Mouse (Mus musculus) T-cell, adult 2 months (primary cell): ENCODE data around the gene Rex1bd.

Source experiments
- DNase-seq: peaks from one replicate; pipeline ENCODE4 v3.0.0; 2022; ENCODE audit warnings: low spot score

The Rex1bd gene

DNA sequence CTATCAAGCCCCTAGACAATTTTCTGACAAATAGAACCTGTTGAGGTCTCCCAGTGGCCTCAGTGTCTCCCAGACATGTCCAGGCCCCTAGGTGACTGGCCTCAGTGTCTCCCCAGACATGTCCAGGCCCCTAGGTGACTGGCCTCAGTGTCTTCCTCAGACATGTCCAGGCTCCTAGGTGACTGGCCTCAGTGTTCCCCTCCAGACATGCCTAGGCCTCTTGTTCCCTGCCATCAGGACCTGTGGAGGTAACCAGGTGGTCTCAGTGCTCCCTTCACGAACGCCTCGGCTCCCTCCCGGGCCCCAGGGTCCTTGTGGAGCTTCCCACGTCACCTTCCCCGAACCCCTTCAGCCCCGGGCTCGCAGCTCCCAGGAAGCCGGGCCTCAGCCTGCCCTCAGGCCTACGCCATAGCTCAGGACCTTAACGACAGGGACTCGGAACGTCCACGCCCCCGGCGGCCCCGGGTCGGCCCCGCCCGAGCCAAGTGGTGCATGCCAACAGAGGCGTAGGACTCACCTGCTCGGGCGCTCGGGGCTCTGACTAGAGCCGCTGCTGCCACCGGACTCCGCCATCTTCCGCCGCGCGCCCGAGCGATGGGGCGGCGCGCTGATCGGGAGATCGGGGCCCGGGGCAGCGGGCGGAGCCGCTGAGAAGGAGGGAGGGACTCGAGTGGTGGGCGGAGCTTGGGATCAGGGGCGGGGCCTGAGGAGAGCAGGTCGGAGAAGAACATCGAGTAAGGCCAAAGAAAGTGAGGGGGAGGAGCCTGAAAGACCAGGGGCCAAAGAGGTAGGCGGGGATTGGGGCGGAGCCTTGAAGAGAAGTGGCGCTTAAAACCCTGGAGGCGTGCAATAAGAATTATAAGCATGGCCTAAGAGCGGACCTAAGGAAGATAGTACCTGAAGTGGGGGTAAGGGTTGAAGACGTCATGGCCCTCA, 30.0 kb downstream of the Rex1bd start, which contains the start of gene Klhl26:
Klhl26 (minus strand) TSS at position 636 of the 936 bp plus-strand sequence.
- DNase-seq, result peak; percentile 91

GRCm38 (mm10) chr8:70471856-70472255, 34.7 kb downstream of the Rex1bd start:
- no peak for DNase-seq

GRCm38 (mm10) chr8:70469938-70470337, 36.6 kb downstream of the Rex1bd start:
- no peak for DNase-seq

DNA sequence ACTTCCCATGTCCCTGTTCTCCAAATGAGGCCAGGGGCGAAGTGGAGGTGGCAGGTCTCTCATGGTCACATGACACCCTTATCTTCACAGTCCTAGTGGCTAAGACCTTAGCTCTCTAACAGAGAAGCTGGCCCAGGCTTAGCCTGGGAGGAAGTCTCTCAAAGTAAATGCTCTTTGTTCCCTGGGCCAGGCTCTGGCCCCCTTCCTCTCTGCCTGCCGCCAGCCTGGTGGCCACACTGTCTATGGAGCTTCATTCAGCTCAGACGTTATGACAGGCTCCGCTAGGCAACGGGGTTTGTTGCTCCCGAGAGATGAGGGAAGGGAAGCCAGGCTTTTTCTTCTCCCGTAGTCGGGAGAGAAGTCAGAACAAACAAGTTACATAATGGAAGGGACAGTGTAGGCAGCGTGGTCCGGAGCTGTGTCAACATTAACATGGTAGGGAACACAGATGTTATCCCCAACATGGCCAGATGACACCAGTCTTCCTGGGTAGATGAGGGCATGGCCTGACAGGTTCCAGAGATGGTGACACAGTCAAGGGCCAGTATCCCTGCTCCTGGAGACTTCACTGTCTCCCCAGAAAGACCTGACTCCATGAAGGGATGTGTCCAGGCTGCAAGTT, 37.1 kb downstream of the Rex1bd start:
- DNase-seq, result no peak

DNA sequence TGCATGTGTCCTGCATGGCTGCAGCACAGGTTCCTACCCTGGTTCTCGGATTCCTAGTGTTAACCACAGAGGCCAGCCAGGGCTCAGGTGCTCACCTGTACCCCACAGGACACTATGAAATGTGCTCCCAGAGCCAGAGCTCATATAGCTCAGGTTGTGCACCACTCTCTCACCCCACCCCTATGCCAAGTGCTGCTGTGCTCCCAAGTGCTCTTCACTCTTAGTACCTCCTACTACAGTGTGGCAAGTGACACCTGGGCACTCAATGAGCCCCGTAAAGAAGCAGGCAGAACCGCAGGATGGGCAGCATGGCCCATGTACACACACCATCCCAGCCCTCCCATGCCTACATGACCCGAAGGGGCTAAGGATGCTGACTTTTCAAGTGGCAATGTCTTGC, 37.8 kb downstream of the Rex1bd start:
- no peak for DNase-seq

DNA sequence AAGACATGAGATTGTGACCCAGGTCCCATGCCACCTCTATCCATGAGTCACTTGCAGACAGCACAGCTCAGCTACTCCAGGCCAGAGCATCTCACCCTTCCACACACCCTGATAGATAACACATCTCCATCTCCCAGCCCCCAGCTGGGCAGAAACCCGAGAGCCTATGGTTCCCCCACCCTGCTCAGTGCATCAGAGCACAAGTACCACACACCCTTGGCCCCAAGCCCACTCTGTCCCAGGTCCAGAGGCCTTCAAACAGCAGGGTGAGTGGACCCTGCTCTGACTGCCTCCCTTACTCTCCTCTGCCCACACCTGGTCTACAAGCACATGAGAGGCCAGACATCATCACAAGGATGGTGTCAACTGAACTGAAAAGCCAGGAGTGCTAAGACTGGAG, 38.6 kb downstream of the Rex1bd start:
- no peak for DNase-seq

GRCm38 (mm10) chr8:70467229-70467725, 39.3 kb downstream of the Rex1bd start:
- DNase-seq, result no peak

DNA sequence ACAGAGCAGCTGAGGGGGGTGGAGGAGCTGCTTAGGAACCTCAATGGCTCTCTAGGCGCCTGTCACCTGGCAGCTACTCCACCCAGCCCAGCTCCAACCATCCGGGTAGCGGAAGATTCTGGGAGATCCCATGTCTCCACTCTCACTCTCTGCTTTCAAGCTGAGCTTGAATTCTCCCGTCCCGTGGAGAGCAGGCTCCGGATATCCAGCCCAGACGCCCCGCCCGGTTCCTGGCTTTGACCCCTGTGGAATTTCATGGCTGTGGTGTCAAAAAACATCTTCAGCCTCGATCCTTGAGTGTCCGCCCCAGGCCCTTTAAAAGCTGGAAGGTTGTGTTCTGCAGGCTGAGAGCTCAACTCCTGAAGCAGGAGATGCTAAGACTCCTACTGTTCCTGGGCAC, 39.8 kb downstream of the Rex1bd start:
- no peak for DNase-seq

GRCm38 (mm10) chr8:70466305-70466704, 40.2 kb downstream of the Rex1bd start:
- DNase-seq, result no peak

- no peak for DNase-seq
Measured at GRCm38 (mm10) chr8:70465701-70466100, 40.9 kb downstream of the Rex1bd start.

DNA sequence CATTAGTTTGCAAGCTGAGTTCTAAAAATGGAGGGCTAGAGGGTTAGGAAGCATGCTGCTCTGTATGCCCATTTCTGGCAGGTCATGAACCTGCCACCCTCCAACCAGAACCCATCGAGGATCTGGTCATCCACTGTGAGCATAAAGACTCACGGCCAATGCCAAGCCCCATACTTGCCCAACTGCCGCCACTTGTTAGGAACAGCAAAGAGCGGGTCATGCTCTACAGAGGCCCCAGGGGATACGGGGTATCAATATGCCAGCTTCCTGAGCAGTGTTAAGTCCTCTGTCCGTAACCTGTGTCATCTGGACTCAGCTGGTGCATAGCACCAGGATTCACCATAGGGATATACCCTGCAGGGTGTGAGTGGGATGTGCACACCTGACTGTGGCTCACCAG, 42.4 kb downstream of the Rex1bd start:
- DNase-seq, result no peak

GRCm38 (mm10) chr8:70463306-70463705, 43.2 kb downstream of the Rex1bd start:
- DNase-seq, result no peak

- no peak for DNase-seq
Measured at GRCm38 (mm10) chr8:70462516-70462813, 44.1 kb downstream of the Rex1bd start.

DNA sequence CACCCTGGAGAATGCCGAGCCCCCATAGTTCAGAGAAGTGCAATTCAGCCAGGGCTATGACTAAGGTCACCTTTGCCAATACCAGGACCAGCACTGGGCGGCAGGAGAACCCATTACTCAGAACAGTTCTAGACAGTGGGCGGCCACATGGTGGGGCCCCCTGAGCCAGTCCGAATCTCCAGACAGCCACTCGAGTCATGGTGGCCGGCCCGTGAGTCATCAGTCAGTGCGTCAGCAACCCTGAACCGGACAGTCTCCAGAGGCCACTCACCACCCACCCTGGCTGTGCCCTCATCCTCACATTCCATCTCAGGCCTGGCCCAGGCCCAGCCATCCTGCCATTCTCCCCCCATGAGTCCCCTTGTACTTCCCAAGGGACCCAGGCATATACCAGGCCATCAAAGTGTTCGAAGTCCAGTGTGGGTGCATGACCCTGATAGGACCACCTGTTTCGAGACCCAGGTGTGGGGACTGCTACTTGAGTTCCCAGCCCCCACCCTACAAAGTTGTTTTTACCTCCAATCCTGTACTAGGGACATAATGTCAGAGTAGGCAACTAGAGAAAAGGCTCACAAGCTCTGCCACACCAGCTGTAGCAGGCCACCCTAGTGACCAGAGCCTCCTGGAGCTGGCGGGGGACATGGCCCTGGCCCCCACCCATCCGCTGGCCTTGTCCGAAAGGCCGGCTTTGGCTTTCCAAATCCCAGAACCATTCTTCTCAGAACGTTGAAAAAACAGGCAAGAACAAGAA, 44.6 kb downstream of the Rex1bd start:
- no peak for DNase-seq

DNA sequence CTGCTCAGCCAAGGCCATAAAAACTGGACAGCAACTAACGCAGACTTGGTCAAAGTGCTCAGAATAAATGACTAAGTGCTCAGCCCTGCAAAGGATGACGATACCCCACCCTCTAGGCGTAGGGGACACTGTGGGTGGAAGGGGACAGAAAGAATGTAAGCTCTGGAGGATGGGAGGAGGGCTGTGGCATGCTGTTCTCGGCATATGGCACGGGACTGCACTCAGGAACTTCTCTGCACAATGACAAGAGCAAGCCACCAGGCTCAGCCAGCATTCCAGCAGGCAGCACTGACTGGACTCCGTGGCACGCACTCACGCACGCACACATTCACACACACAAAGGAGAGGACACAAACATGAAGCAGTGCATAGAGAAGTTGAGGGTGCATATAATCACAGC, 45.9 kb downstream of the Rex1bd start:
- no peak for DNase-seq

- no peak for DNase-seq
Measured at GRCm38 (mm10) chr8:70460199-70460598, 46.4 kb downstream of the Rex1bd start.

GRCm38 (mm10) chr8:70459636-70460035, 46.9 kb downstream of the Rex1bd start:
- DNase-seq, result no peak

DNA sequence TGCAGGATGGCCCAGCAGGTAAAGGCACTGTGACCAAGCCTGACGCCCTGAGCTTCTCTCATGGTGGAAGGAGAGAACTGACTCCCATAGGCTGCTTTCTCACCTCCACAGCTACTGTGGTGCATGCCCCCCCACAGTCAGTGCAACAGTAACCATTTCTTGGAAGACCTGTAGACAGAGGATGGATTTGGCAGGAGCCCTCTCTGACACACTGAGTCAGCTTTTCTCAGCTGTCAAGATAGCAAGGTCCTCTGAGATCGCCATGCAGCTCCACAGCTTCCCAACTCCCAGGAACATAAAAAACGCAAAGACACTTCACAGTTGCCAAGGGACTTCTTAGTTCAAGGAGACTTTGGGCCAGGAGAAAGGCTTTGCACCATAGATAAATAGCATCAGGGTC, 48.1 kb downstream of the Rex1bd start:
- no peak for DNase-seq

DNA sequence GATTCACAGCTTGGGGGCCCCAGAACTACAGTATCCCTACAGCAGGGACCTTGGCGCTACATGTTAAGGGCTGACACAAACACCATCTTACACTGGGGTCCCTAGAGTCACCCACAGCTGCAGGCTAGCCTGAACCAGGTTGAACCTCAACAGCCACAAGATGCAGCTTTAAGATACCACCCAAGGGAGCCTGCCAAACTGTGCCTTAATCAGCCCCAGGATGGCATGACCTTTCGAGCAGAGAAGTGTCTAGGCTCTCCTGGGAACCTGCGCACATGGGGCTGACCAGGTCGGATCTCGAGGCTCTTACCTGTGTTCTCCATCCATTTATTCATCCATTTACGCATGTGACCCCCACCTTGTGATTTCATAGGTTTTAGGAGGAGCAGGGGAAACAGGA, 48.7 kb downstream of the Rex1bd start:
- DNase-seq, result no peak

- DNase-seq, result no peak
Measured at GRCm38 (mm10) chr8:70456996-70457395, 49.6 kb downstream of the Rex1bd start.
